Mouse (Mus musculus): ENCODE results near the gene Wdr24.

DNA sequence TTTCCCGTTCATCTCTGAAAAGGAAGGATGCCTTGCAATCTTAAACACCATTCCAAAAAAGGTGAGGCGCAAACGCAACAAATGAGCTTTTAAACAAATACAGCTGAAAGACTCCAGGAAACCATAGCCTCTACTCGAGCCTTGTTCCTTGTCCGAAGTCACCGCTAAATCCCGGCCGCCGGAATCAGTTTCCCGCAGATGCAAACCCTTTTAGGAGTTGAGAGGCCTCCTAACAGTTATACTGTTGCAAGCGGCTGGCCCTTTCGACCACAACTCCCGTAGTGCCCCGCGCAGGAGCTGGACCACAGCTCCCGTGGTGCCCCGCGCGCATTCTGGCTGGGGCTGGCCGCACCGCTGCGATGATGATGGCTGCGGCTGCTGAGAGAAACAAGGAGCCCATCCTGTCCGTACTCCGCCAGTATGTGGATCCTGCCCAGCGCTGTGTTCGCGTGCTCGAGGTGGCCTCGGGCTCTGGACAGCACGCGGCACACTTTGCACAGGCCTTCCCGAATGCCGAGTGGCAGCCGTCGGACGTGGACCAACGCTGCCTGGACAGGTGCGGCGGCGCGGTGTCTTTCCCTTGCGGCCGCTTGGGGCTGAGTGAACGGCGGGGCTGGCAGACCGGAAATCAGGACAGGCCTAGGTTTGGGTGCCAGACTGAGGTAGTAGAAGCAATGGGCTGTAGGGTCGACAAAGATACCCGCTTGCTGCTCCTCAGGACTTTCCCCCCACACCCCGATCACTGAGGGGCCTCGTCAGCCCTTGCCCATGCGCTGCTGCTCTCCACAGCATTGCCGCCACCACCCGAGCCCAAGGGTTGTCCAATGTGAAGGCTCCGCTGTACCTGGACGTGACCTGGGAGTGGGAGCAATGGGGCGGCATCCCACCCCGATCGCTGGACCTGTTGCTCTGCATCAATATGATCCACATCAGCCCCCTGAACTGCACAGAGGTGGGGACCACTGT, 52.0 kb downstream of the Wdr24 start:
- TF ChIP-seq GATA1 (IDR thresholded peaks at IDR 0.05; ENCODE audit: low read length), result no peak
- TF ChIP-seq TAL1 (IDR thresholded peaks at IDR 0.05; ENCODE audit: low read length), result no peak
